Mouse (Mus musculus): ENCODE data around the gene Gm21958.

DNA sequence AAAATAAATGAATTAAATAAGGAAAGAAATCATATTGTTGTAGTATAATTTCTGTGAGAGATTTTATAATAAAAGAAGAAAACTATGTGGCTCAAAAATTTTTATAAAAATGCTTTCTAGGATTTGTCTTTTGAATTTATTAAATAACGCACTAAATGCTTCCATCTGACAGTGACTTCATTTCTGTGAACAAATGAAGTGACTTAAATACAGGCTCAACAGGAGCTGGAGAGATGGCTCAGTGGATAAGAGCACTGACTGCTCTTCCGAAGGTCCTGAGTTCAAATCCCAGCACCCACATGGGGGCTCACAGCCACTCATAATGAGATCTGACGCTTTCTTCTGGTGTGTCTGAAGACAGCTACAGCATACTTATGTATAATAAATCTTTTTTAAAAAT, 29.0 kb downstream of the Gm21958 start:
- TF ChIP-seq CTCF (IDR thresholded peaks at IDR 0.05; ENCODE audit: low read depth, low read length) (no peak), POLR2A (IDR thresholded peaks at IDR 0.05; ENCODE audit: extremely low read depth, insufficient read depth, low read length) (no peak)

Measured in liver, adult 2 months (tissue).